In the genomic region with DNA sequence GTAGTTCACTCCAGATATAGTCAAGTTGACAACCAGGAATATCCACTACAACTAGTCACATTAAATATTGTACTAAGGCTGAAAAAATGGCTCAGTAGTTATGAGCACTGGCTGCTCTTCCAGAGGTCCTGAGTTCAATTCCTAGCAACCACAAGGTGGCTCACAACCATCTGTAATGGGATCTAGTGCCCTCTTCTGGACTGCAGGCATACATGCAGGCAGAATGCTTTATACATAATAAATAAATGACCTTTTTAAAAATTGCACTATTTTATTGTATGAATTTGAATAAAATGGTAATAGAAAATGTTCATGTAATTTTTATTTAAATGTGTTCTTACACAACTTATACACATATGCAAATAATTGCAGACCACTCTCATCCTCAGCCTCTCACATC, we compare ENCODE assay signal across 23 mouse cellular contexts. TPM values are rescaled to one million over a fixed set of nuclear protein-coding genes. Genes with fewer than 3 reads are reported as not detected.
DNase-seq lines count a peak whose midpoint lies in the region; ATAC-seq and TF ChIP-seq lines count a peak whose summit lies in the region.
"Had no signal": no experiment of that assay in that cellular context is flagged by ENCODE, and none has a peak within 500 bp of the region (broad histone marks: within the 10 kb centered on the region; RNA-seq: fewer than 3 reads in every experiment).

No protein-coding gene starts in this region.

- H3K36me3 ChIP-seq in ES-Bruce4 (ENCODE audit: control insufficient read depth, insufficient read depth, low read length, poor library complexity, severe bottlenecking), result no peaks in the 10 kb centered on the region
- H3K36me3 ChIP-seq: embryonic facial prominence, embryonic 12.5 days; limb, embryonic 12.5 days; lung, embryonic 15.5 days; midbrain, embryonic 15.5 days; neural tube, embryonic 12.5 days had no signal

- peak; percentile 29 for DNase-seq in CD4-positive, CD25-positive, alpha-beta regulatory T cell, adult 2 months (ENCODE audit: low read depth, low spot score)
- DNase-seq in layer of hippocampus, adult 2 months (ENCODE audit: low spot score in 2 of 2), result no peak
- DNase-seq in layer of hippocampus, adult 11-12 months (ENCODE audit: low spot score), result no peak
- peak; percentile 17 for DNase-seq in naive thymus-derived CD4-positive, alpha-beta T cell, adult 2 months (ENCODE audit: low read depth)
- no peak for DNase-seq in spleen, postnatal 10 days (ENCODE audit: low spot score in 2 of 2)
- DNase-seq in frontal cortex, postnatal 14 days (ENCODE audit: low spot score in 2 of 2), result no peak
- DNase-seq: cerebellum, postnatal 36 days; kidney, adult 11 months; kidney, postnatal 4 days; layer of hippocampus, postnatal 36 days; right cerebral cortex, postnatal 25 days; thymus, adult 2 months had no signal

- no peaks in the 10 kb centered on the region for H3K9me3 ChIP-seq in ES-Bruce4 (replicated peaks; ENCODE audit: control insufficient read depth, insufficient read depth, low read length, poor library complexity, severe bottlenecking)
- H3K9me3 ChIP-seq: embryonic facial prominence, embryonic 12.5 days; limb, embryonic 12.5 days; lung, embryonic 15.5 days; midbrain, embryonic 15.5 days; neural tube, embryonic 12.5 days had no signal

- H3K27ac ChIP-seq in layer of hippocampus, adult 2 months, result no peak overlapping the region
- no peak overlapping the region for H3K27ac ChIP-seq in ES-Bruce4 (ENCODE audit: insufficient read depth, low read length)
- H3K27ac ChIP-seq: embryonic facial prominence, embryonic 12.5 days; limb, embryonic 12.5 days; lung, embryonic 15.5 days; midbrain, embryonic 15.5 days; neural tube, embryonic 12.5 days had no signal

- TF ChIP-seq POLR2A in ES-Bruce4 (IDR thresholded peaks at IDR 0.05; ENCODE audit: insufficient read depth, low read length), result no peak

- peak; percentile 74 for TF ChIP-seq CTCF in layer of hippocampus, adult 2 months (conservative IDR thresholded peaks at IDR 0.05)
- TF ChIP-seq CTCF in ES-Bruce4 (IDR thresholded peaks at IDR 0.05; ENCODE audit: low read depth, low read length), result peak; percentile 28

- no peak overlapping the region for H3K4me3 ChIP-seq in layer of hippocampus, adult 2 months
- H3K4me3 ChIP-seq in ES-Bruce4 (ENCODE audit: low read depth, low read length), result no peak overlapping the region
- H3K4me3 ChIP-seq: embryonic facial prominence, embryonic 12.5 days; limb, embryonic 12.5 days; lung, embryonic 15.5 days; midbrain, embryonic 15.5 days; neural tube, embryonic 12.5 days had no signal

- no peak for ATAC-seq in CD4-positive, CD25-positive, alpha-beta regulatory T cell, adult 4 months
- ATAC-seq: activated CD4-positive, CD25-positive, alpha-beta regulatory T cell, adult 4 months; midbrain, embryonic 15.5 days had no signal

- H3K4me1 ChIP-seq in ES-Bruce4 (ENCODE audit: control insufficient read depth, insufficient read depth, low read length), result peaks cover 1% of the 10 kb centered on the region

- TF ChIP-seq EP300 in ES-Bruce4 (IDR thresholded peaks at IDR 0.05; ENCODE audit: insufficient read depth, low read depth, low read length), result no peak

- no peaks in the 10 kb centered on the region for H3K27me3 ChIP-seq in ES-Bruce4 (ENCODE audit: control insufficient read depth, insufficient read depth, low read length, poor library complexity, severe bottlenecking)
- H3K27me3 ChIP-seq: limb, embryonic 12.5 days; lung, embryonic 15.5 days; midbrain, embryonic 15.5 days; neural tube, embryonic 12.5 days had no signal

- H3K9ac ChIP-seq in ES-Bruce4 (ENCODE audit: low read depth, poor library complexity, severe bottlenecking), result no peak overlapping the region
- H3K9ac ChIP-seq: embryonic facial prominence, embryonic 12.5 days; limb, embryonic 12.5 days; lung, embryonic 15.5 days; midbrain, embryonic 15.5 days; neural tube, embryonic 12.5 days had no signal

RNA-seq across cellular contexts. Expression of a gene that starts 3.8 kb away (rescaled TPM):
- 10 to 100 TPM; 26.2 to 32.6 TPM for polyA plus RNA-seq in CD4-positive, CD25-positive, alpha-beta regulatory T cell, adult 4 months (2017; shearing (Covaris generic))
- 10 to 100 TPM; 23.7 to 27.1 TPM for total RNA-seq in layer of hippocampus, adult 2 months (2021)
- 45.3 and 47.6 TPM in 2 replicates for polyA plus RNA-seq in ES-Bruce4 (2011; ENCODE audit: insufficient read depth, insufficient read length, low read depth, missing spikeins)

RNA-seq across cellular contexts. Expression of a gene that starts 56.6 kb away (rescaled TPM):
- not detected for polyA plus RNA-seq in CD4-positive, CD25-positive, alpha-beta regulatory T cell, adult 4 months (2017; shearing (Covaris generic))
- 10 to 100 TPM; 10.5 to 11.3 TPM for total RNA-seq in layer of hippocampus, adult 2 months (2021)
- polyA plus RNA-seq in ES-Bruce4 (2011; ENCODE audit: insufficient read depth, insufficient read length, low read depth, missing spikeins), result not detected in 2 replicates
- total RNA-seq: megakaryocyte progenitor cell, adult 5-6 weeks had no signal
- polyA plus RNA-seq: activated CD4-positive, CD25-positive, alpha-beta regulatory T cell, adult 4 months; gonadal fat pad, adult 2 months; hindbrain, embryonic 11.5 days; lung, embryonic 15.5 days; neural tube, embryonic 12.5 days had no signal

Comparison
In these comparisons a context has a peak if more than half of its experiments do, and no peak if none do; other contexts are left out.
1. DNase-seq: peak in CD4-positive, CD25-positive, alpha-beta regulatory T cell, adult 2 months (single experiment) and naive thymus-derived CD4-positive, alpha-beta T cell, adult 2 months (single experiment); none in layer of hippocampus, adult 2 months (0 of 2), layer of hippocampus, adult 11-12 months (single experiment), spleen, postnatal 10 days (0 of 2) and frontal cortex, postnatal 14 days (0 of 2).